Mouse (Mus musculus) erythroblast, embryonic 14.5 days (primary cell): ENCODE results near the gene Dld. TPM values are rescaled to one million over a fixed set of nuclear protein-coding genes. Genes with fewer than 3 reads are reported as not detected.

Source experiments
- H3K27me3 ChIP-seq: 2 replicates; pipeline ENCODE4 v1.6.1; 2012; ENCODE audit warnings: inconsistent platforms; ENCODE audit not compliant: control insufficient read depth
- H3K36me3 ChIP-seq: 2 replicates; pipeline ENCODE4 v1.6.1; 2012; ENCODE audit warnings: mild to moderate bottlenecking, inconsistent platforms; ENCODE audit not compliant: control insufficient read depth
- H3K4me1 ChIP-seq: 2 replicates; pipeline ENCODE4 v1.6.1; 2012; ENCODE audit warnings: inconsistent platforms; ENCODE audit not compliant: control insufficient read depth
- H3K4me3 ChIP-seq: replicated peaks from 2 replicates; pipeline ENCODE3; 2012; ENCODE audit warnings: moderate library complexity, mild to moderate bottlenecking, inconsistent platforms
- H3K9me3 ChIP-seq: 2 replicates; pipeline ENCODE4 v1.6.1; 2012; ENCODE audit warnings: low read length, inconsistent platforms, mixed read lengths; ENCODE audit not compliant: control insufficient read depth
- GATA1 ChIP-seq: IDR thresholded peaks from 2 replicates; pipeline ENCODE4 v1.6.1; 2012; ENCODE audit warnings: low read length, inconsistent platforms, mixed read lengths
- TAL1 ChIP-seq: IDR thresholded peaks from 3 replicates; pipeline ENCODE4 v1.6.1; 2012; ENCODE audit warnings: low read length, inconsistent platforms, mixed read lengths
- polyA plus RNA-seq: library from polyadenylated mRNA; stranded (reverse); fragments of >175 nt; gene quantifications from 2 replicates; pipeline ENCODE4 v1.2.3, GENCODE M21; 2012

The Dld gene
- 0.33 and 0.45 TPM in 2 replicates for polyA plus RNA-seq

GRCm38 (mm10) chr12:31350944-31351928, at the start of gene Dld:
TSS of gene Dld (minus strand) at chr12:31351453.
- H3K4me1 ChIP-seq: peaks cover 21% of the 10 kb centered on the region
- H3K9me3 ChIP-seq: peaks cover under 1% of the 10 kb centered on the region; the same call in 1 of the 2 replicates
- H3K4me3 ChIP-seq: peak within 1 kb of the TSS; percentile 83
- H3K27me3 ChIP-seq: no peaks in the 10 kb centered on the region
- no peak for TF ChIP-seq GATA1
- no peak for TF ChIP-seq TAL1
- peaks cover 20% of the 10 kb centered on the region for H3K36me3 ChIP-seq

GRCm38 (mm10) chr12:31400821-31401220, 49.6 kb upstream of the Dld start:
- TF ChIP-seq TAL1 (no peak), GATA1 (no peak)
- Histone ChIP-seq H3K27me3 (no peaks in the 10 kb centered on the region), H3K4me1 (no peaks in the 10 kb centered on the region), H3K36me3 (no peaks in the 10 kb centered on the region), H3K9me3 (no peaks in the 10 kb centered on the region), H3K4me3 (no peak overlapping the region)

- Histone ChIP-seq H3K36me3 (no peaks in the 10 kb centered on the region), H3K27me3 (no peaks in the 10 kb centered on the region), H3K9me3 (no peaks in the 10 kb centered on the region), H3K4me3 (no peak overlapping the region), H3K4me1 (no peaks in the 10 kb centered on the region)
- TF ChIP-seq TAL1 (no peak), GATA1 (no peak)
Observed at GRCm38 (mm10) chr12:31397709-31398108, 46.5 kb upstream of the Dld start.

- TF ChIP-seq TAL1 (no peak), GATA1 (no peak)
- no peaks in the 10 kb centered on the region for H3K36me3 ChIP-seq
- H3K27me3 ChIP-seq: no peaks in the 10 kb centered on the region
- no peak overlapping the region for H3K4me3 ChIP-seq
- H3K9me3 ChIP-seq: no peaks in the 10 kb centered on the region
- no peaks in the 10 kb centered on the region for H3K4me1 ChIP-seq
Observed at GRCm38 (mm10) chr12:31395895-31396294, 44.6 kb upstream of the Dld start.

GRCm38 (mm10) chr12:31391696-31392095, 40.4 kb upstream of the Dld start:
- Histone ChIP-seq H3K4me1 (no peaks in the 10 kb centered on the region), H3K9me3 (no peaks in the 10 kb centered on the region), H3K36me3 (no peaks in the 10 kb centered on the region), H3K27me3 (no peaks in the 10 kb centered on the region), H3K4me3 (no peak overlapping the region)
- TF ChIP-seq GATA1 (no peak), TAL1 (no peak)

- Histone ChIP-seq H3K4me1 (no peaks in the 10 kb centered on the region), H3K9me3 (no peaks in the 10 kb centered on the region), H3K36me3 (no peaks in the 10 kb centered on the region), H3K4me3 (no peak within 1 kb of the TSS), H3K27me3 (no peaks in the 10 kb centered on the region)
- no peak for TF ChIP-seq TAL1
- no peak for TF ChIP-seq GATA1
Observed at GRCm38 (mm10) chr12:31390571-31390970, 39.3 kb upstream of the Dld start, which contains the start of gene Slc26a3. TSS of gene Slc26a3 (plus strand) at chr12:31390871.

GRCm38 (mm10) chr12:31387303-31387702, 36.0 kb upstream of the Dld start:
- H3K36me3 ChIP-seq: no peaks in the 10 kb centered on the region
- TF ChIP-seq GATA1 (no peak), TAL1 (no peak)
- no peak overlapping the region for H3K4me3 ChIP-seq
- no peaks in the 10 kb centered on the region for H3K27me3 ChIP-seq
- no peaks in the 10 kb centered on the region for H3K9me3 ChIP-seq
- no peaks in the 10 kb centered on the region for H3K4me1 ChIP-seq

GRCm38 (mm10) chr12:31382451-31382850, 31.2 kb upstream of the Dld start:
- no peak overlapping the region for H3K4me3 ChIP-seq
- H3K36me3 ChIP-seq: no peaks in the 10 kb centered on the region
- TF ChIP-seq TAL1: no peak
- TF ChIP-seq GATA1: no peak
- no peaks in the 10 kb centered on the region for H3K9me3 ChIP-seq
- H3K27me3 ChIP-seq: no peaks in the 10 kb centered on the region; the same call in 1 of the 2 replicates
- H3K4me1 ChIP-seq: no peaks in the 10 kb centered on the region

GRCm38 (mm10) chr12:31380878-31381277, 29.6 kb upstream of the Dld start:
- H3K27me3 ChIP-seq: no peaks in the 10 kb centered on the region; the same call in 1 of the 2 replicates
- H3K4me3 ChIP-seq: no peak overlapping the region
- TF ChIP-seq GATA1: no peak
- TF ChIP-seq TAL1: no peak
- no peaks in the 10 kb centered on the region for H3K36me3 ChIP-seq
- H3K9me3 ChIP-seq: no peaks in the 10 kb centered on the region
- no peaks in the 10 kb centered on the region for H3K4me1 ChIP-seq
